Mouse (Mus musculus) right cerebral cortex, postnatal 36 days (tissue): ENCODE data around the gene Sufu.
A peak's percentile ranks its signal among the peaks of the same experiment; 100 is the strongest.

Experiments
- DNase-seq, 2 experiments: peaks; one replicate each; pipeline ENCODE4 v3.0.0; 2022; ENCODE audit warnings: low spot score in 2 of 2, mixed read lengths in 1 of 2

Sufu gene

DNA sequence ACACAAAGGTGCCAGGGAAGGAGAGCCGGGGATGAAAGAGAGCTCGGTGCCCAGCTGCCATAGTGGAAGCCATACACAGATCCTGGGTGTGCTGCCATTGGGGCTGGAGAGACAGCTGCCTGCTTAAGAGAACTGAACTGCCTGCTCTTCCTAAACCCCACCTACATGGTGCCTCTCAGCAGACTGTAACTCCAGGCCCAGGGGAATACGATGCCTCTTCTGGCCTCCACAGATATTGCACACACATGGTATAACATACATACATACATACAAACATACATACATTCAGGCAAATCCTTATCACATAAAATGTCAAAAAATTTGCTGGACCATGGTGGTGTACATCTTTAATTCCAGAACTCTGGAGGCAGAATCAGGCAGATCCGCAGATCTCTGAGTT is 66.8 kb downstream of the Sufu start:
- DNase-seq = no peak

DNA sequence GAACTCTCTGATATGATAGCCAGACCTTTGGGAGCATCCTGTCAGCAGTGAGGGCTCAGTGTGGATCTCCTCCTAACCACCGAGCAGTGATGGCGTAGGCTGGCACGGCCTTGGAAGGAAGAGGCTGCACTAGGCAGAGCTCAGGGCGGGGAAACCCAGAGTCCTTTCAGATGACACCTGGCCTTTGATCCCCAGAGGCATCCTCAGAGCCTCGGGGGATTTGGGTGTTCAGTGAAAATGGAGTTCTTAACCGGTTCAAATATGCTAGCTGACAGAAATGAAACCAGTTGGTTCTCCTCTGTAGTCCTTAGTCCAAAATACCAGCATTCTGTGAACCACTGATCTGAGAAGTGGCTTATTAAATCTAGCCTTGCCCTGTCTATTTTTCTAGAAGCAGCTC is 69.5 kb downstream of the Sufu start:
- no peak for DNase-seq

DNA sequence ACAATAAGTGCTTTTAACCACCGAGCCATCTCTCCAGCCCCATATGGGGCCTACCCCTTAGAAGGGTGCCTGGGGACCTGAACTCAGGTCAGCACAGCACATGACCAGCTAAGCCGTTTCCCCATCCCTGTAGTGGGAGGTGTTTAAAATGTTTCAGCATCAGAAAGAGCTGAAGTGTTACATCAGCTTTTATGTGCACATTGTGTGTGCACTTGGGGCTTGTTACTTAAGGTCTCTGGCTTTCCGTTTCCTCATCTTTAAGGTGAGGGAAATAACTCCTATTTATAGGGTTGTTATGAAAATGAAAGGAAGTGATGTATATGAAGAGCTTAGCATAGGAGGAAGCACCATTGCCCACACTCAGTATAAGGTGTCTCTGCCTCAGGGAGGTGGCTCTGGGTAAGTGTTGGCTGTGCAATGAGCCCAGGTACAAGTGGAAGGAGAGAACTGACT is 70.4 kb downstream of the Sufu start:
- no peak for DNase-seq

DNA sequence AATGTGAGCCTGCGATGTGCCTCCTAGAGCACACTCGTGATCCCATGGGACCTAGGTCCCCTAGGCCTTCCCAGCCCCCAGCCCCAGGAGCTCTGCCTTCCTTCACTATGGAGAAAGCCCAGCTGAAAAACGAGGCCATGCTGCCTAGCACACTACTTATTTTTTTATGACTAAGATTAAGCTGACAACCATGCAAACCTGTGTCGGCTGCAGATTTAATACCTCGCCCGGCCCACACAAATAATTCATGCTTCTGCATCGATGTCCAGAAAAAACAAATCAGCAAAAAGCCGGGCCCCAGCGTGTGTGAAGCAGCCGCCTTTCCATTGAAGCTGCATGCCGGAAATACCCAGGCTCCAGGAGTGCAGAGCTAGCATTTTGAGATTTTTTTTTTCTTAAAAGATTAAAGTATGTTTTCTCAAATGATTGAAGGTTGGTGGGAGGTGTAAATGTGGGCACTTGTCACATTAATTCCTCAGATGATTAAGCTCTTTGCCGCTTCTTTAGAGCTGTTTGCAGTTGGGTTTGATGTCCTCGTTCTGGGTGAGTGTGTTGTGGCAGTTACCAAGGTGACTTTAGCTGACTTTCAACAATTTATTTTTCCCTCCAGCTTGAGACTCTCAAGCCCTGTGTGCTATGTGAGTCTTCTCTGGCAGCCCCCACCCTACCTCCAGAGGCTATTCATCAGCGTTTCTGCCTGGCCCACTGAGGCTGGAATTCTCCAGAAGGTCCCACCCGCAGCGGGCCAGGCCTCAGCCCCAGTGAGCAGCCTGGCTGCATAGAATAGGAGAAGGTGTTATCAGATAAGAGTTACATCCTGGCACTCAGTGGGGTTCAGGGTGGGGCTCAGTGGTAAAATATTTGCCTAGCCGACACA is 73.9 kb downstream of the Sufu start:
- DNase-seq = no peak

DNA sequence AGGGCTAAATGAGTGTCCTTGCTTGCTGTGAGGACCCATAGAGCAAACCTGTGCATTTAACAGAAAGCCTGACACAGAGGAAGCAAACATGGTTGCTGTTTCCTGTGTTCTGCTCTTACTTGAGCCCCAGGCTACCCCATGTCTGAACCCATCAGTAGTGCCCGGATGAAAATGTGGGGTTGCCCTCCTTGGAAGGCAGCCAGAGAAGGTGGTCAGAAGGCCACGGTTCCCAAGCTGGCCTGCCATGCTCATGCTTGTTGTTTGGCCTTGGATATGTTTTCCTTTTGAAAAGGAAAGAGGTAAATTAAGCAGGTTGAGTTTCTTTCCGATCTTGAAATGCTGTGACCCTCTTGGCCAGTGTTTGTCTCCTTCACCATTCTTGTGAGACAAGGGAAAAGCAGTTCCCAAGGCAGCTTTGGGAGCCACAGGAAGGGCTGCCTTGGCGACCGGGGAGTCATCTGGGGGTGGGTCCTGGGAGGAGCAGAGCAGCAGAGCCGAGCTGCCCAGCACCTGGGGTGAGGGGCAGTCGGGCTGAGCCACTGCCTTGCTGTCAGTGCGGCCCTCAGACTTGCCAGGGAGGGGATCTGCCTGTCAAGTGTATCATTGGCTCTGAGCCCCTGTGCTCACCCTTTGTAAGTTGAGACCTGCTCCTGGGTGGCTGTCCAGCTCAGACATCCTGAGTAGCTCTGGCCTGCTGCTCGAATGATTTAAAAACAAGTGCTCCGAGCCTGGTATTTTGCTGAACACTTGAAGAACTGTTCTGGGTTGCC is 74.8 kb downstream of the Sufu start:
- no peak for DNase-seq

DNA sequence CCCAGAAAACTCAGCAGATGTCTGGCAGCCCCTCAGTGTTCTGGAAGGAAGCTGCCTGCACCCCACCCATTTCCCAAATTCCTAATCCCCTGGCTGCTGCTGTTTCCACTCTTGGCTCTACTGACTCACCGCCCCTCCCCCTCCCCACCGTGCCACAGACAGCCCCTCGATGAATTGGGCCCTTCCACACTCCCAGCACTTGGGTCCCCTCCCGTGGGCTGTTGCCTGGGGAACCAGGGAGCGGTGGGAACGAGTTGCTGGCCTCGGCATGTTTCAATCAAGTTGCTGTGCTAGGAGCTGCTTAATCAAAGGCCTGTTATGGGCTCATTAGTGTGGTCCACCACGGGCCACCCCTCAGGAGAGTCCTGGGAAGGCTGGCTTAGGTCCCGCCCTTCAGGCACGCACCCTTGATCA is 80.7 kb downstream of the Sufu start:
- peak in 1 of 2 experiments; percentile 36 for DNase-seq

DNA sequence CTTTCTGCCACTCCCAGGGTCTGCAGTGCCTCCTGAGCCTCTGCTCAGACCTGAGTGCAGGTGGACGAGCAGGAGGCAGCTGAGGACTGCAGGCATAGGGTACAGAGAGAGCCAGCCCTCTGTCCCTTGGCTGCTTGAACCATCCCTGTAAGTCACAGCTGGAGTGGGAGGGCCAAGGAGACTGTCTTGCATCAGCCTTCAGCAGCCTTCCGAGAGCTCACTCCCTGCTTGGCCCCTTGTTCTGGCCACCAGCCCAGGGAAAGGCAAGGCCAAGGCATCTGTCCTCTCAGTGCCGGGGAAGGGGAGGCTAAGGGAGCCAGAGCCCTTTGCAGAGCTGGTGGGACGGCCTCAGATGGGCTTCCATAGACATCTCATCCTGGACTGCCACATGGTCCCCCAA is 81.5 kb downstream of the Sufu start:
- DNase-seq = no peak

DNA sequence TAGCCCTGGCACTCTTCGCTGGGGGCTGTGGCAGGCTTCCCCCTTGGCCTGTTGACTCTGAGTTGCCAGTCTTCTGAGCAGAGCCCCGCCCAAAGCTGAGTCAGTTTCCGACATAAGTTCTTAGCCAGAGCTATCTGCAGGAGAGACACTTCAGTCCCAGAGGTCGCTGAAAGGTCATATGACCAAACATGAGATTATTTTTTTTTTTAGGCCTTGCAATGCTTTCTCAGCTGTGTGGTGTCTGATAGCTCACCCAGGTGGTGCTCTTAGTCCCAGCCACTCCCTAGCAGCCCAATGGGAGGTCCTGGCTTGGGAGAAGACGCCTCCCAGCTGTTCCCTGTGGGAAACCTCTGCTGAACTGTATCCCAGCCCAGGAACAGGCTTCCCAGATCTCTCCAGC is 82.1 kb downstream of the Sufu start:
- no peak for DNase-seq

DNA sequence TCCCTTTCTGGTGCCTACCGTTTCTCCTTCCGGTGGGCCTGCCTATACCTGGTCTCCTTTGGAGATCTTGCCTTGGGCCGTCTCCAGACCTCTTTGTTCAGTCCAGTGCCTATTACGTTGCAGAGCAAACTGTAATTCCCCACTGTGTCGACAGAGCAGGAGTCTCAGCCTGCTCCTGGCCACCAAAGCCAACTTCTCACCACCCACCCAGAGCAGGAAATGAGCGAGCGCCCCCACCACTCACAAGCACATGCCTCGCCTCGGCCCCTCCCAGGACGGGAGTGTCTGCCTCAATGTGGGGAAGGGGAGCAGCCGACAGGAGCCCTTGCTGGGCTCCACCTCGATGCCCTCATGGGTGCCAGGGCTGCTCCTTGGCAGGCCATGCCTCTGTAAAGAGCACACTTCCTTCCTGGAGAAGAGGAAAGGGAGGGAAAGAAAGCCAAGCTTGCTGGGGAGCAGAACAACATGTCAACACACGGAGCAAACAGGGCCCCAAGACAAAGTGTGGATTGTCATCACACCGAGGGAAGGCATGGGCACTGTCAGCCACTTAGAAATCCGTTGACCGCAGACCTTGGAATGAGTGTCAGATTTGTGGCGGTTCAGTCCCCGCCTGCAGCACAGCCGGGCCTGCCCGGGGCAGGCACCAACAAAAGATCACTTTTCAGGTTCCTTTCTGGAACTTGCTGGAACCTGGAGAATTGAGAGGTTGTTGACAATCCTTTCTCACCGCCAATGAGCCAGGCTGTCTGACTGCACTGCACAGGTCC is 82.8 kb downstream of the Sufu start:
- no peak for DNase-seq

DNA sequence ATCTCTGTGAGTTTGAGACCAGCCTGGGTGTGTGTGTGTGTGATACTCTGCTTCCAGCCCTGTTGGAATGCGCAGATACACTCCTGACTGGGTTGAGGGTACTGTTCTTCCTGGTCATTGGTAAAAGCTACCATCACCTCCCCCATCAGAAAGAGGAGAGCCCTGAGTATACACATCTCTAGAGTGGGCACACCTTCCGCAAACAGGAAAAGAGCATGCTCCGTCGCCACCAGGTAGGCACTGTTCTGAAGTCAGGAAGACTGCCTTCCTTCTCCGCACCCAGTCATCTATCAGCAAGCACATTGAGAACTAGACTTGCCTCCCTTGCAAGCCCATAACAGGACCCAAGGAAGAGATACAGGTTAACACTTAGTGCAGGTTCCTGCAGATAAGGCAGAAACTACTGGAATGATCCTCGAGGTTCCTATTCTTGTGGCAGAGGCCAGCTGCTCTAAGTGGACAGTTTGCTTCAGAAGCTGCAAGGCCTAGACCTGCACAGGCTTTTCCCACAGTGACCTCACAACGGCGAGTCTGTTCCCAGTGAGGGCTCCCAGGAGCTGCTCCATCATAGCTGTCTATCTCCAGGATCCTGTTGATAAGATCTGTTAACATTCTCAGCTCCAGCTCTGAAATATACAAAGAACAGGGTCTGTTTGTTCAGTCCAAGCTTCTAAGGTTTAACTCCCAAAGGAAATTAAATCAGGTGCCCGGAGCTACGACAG is 84.1 kb downstream of the Sufu start:
- DNase-seq = no peak

DNA sequence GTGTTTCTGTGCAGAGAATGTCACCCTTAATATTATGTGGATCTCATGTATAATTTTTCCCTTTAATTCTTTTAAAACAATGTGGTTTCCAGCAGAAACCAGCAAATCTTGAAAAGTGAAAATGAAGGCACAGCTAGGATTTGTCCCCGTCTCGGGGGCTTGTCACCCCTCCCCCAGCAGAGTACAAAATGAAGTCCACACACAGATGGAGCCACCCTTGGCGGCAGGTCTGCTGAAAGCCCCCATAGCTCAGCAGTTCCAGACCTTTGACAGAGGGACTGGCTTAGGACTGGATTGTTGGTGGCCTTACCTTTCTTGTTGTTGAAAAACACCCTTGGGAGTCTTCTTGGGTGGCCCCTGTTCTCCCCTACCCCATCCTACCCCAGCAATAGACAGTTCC is 84.7 kb downstream of the Sufu start:
- DNase-seq = no peak

DNA sequence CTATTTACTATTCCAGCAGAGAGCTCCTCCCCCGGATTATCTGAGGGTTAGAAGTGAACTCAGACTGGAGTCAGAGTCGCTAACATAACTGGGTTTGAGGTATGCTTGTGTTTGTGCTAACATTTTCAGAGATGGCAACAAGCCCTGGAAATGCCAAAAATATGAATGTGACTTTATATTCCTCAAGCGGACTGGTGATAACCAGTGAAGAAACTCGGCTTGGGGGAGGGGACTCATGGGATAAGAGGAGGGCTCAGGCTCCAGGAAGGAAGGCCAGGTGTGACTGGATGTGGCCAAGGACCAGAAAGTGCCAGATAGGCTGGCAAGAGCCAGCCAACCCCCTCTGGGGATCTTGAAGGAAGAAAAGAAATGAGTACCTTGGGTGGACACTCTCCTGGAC is 85.1 kb downstream of the Sufu start:
- no peak for DNase-seq

DNA sequence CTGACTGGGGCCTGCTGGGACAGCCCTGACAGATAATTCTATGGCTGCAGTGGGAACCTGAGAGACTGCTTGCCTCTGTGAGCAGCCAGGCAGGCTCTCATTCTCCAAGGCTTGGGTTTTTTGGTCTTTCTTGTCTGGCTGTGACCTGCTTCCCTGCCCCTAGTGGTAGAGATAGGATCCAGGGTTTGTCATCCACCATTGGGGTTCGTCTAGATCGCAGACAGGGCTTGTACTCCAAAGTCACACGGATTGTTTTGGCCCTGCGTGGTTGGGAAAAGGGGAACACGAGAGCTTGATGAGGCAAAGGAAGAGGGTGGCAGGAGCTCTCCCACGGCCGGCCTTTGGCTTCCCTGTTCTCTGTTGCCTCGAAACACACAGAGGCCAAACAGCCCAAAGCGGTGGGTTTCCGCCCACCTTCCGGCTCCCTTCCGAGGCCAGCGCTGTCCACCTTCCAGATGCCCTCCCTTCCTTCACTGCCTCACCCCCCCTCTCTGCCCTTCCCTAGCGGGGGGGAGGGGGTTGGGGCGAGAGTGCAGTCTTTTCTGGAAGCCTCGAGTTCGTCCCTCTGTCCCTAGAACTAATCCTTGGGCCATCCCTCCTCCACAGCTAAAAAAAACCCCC is 86.3 kb downstream of the Sufu start:
- DNase-seq = no peak

DNA sequence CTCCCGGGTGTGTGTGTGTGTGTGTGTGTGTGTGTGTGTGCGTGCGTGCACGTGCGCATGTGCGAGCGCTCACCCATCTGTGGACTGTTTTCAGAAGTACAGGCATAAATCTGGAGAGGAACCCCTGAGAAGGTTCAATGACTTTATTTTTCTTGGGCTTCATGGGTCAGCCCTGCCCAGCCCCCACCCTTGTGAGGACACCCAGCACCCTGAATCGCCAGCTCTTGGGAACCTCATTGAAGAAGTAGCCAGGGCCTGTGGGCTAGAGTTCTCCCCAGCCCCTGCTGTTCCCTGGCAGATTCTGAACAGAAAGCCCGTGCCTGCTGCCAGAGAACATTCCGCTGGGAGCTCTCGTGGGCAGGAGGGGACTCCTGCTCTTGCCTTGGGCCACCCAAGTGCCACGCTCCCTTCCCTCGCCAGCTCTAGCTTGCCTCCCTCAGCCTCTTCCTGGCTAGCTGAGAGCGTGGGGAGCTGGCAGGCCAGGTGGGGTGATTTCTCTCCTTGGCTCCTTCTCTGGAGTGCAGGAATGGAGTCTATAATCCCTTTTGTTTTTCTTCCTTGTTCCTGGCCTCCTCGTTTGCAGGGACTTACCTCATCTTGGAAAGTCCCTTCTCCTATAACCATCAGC is 87.1 kb downstream of the Sufu start:
- peak; percentile 49 to 54 for DNase-seq

DNA sequence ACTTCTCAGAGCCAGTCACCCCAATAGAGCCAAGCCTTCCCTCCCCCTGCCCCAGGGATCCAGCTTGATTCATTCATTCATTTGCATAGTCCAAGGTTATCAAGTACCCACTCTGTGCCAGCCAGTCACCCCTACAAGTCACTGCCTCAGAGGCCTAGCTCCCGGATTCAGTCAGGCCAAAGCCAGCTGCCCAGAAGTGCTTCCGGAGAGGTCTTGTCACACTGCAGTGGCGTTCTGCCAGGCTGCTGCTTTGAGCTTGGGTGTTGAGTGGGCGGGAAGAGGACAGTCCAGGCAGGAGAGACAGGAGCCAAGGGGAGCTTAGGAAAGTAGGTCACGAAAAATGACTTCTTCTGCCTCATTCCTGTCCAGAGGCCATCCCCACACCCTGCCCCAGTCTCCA is 87.8 kb downstream of the Sufu start:
- DNase-seq = no peak

DNA sequence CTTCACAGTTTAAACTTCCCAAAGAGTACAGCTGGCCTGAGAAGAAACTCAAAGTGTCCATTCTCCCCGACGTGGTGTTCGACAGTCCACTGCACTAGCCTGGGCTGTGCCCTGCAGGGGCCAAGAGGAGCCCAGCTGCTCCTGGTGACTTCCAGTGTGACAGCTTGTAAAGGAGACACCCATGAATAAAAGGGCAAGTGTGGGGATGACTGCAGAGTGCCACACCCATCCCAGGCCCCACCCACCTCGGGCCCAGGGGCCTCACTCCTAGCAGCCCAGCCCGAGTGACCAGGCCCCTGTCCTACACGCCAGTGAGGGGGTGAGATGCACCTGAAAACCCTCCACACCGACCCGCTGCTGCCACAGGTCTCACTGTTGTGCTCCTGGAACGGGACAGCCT is 89.2 kb downstream of the Sufu start:
- no peak for DNase-seq

DNA sequence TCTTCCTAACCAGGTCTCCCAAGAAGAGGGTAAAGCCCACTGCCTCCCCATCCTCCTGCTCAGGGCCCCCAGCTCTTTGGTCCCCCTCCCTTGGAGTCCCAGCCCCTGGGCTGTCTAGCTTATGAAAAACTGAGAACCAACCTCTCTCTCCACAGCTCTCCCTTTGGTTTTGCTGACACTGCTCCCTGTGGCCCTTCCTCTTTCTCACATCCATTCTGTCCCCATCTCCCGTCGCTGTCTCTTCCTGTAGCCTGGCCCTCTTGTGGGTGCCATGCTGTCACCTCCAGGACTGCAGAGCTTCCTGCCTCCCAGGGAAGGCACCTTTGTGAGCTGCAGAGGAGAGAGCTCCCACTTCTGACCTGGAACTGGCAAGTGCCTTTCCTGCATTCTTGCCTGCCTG is 90.0 kb downstream of the Sufu start:
- DNase-seq = no peak

DNA sequence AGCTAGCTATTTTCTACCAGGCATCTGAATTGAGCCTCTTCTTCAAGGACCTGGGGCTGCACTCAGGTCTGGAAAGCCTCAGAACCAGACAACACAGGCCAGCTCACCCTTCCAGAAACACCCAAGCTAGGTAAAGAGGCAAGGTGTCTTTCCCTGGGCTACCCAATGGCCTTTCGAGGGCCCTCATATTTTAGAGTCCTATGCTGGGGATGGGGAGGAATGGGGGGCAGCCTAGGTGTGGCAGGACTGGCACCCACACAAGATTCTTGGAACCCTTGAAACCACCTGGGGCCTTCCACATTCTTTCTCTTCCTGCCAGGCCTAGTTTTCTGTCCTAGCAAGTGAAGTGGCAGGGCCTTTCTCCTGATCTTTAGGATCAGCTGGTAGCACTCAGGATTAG is 92.8 kb downstream of the Sufu start:
- no peak for DNase-seq

DNA sequence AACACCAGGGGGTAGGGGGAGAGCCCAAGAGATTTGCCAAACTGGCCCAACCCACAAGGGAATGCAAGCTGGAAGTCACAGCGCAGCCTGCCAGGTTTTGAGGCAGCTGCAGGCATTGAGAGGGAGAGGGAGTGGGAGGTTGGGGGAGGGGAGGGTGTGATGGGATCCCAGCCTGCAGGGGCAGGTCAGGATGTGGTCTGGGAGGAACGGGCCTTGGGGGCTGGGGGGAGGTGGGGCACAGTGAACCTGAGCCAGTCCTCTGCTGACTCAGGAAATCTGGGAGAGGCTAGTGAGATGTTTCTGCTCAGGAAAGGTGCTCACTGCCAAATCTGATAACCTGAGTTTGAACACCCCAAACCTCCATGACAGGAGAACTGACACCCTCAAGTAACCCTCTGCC is 93.9 kb downstream of the Sufu start:
- no peak for DNase-seq

DNA sequence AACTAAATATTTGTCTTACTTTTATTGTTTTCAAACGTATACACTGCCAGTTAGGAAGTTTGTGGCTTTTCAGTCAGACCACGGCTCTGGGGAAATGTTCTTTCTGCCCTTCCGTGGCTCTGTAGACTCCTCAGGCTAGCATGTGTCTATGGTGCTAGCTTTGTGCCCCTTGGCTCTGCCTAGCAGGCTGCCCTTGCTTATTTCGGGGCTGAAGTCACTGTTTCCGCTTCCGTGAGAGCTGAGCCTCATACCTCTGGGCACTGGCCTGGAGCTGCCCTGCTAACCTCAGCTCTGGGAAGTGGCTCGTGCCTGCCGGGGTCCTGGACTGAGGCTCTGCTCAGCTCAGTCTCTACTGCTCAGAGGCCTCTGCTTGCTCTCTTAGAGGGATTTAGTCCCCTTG is 98.4 kb downstream of the Sufu start:
- DNase-seq = no peak

DNA sequence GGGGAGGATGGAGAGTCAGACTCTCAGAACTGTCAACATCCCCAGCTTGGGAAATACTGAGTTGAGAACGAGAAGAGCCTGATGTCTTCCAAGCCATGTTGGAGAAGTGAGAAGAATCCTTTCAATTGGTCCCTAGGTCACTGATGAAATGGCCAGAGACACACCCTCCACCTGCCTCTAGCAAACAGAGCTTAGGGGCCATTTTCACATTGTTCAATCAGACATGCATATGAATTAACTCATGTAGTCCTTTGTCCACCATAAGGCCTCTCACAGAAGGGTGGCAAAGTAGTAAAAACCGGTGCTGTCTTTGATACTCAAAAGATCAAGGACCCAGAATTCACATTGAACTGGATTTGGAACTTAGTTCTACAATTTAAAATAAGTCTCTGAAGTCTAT is 100.5 kb downstream of the Sufu start:
- DNase-seq = no peak
